Mouse (Mus musculus) E14TG2a.4 (cell line): ENCODE data around the gene Sdhd.

Experiments used
- CTCF ChIP-seq: conservative IDR thresholded peaks from 2 replicates; pipeline ENCODE4 v1.5.1; 2014; ENCODE audit warnings: low read length
- NANOG ChIP-seq: IDR thresholded peaks from 2 replicates; pipeline ENCODE4 v1.6.1; 2014; ENCODE audit warnings: borderline replicate concordance, low read length, mixed read lengths
- POU5F1 ChIP-seq: IDR thresholded peaks from 2 replicates; pipeline ENCODE4 v1.6.1; 2014; ENCODE audit warnings: low read length, borderline replicate concordance

- no peak for TF ChIP-seq CTCF
- no peak for TF ChIP-seq POU5F1
- TF ChIP-seq NANOG, result no peak
Measured at GRCm38 (mm10) chr9:50616161-50616560, 12.5 kb upstream of the Sdhd start.
